Mouse (Mus musculus) layer of hippocampus, adult 18-20 months (tissue): ENCODE measurements around the gene Isoc2a. TPM values are rescaled to one million over a fixed set of nuclear protein-coding genes. Genes with fewer than 3 reads are reported as not detected.
"Not testable (repeated sequence)": the region's sequence is repeated elsewhere in the genome, so short reads cannot be mapped to it uniquely, and the experiment has no call there.

Source experiments
- DNase-seq, 2 experiments: peaks; one replicate each; pipeline ENCODE4 v3.0.0; 2022; ENCODE audit warnings: low spot score in 2 of 2
- long read RNA-seq: library from polyadenylated mRNA; stranded (forward); transcript quantifications from one replicate; pipeline ENCODE4 v2.0.0, GENCODE M21; 2021
- total RNA-seq, 2 experiments: library from RNA; stranded (reverse); gene quantifications; 2 replicates each; pipeline ENCODE4 v1.2.3; 2021

Gene Isoc2a
- 10 to 100 TPM; 14.9 to 15.9 TPM for total RNA-seq
- long read RNA-seq, partial matches to known transcripts: 0 of 1 reads
- long read RNA-seq, other reads (novel, unspliced or antisense): 1 of 1 reads

DNA sequence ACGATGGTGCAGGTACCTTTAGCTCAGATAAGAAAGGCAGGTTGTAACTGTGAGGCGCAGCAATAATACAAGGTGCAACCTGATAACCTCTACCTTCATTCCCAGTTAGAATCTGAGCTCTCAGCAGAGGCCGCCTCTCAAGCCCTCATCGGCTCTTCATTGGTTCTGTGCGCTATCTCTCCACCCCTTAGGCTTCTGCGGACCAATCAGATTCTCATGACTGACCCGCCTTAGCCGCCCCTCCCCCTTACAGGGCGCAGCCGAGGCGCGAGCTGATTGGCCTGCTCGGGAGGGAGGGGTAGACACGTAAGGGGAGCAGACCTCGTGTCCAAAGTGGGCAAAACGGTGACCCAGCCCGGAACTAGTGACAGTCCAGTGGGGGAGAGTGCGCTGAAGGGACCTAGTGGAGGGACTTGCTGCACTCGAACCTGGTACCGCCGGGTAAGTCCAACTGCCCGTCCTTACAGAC lies at the start of gene Isoc2a:
TSS of gene Isoc2a (plus strand) at position 401 of the 469 bp plus-strand sequence.
- DNase-seq: peak; percentile 85 to 91

DNA sequence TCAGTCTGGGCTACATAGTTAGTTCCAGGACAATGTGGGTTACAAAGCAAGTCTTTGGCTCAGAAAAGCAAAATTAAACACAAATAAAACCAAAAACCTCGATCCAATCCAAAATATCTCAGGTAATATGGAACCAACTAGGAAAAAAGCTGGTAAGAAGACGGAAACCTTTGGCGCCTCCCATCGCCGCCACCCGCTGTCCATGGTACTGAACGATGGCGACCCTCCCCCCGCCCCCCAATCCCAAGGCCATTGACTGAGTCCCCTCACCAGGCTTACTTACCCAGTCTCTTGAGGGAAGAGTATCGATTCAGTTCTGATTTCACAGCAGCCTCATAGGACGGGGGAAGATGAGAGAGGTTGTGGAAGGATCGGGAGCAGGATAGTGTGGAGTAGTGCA lies 46.5 kb upstream of the Isoc2a start:
- no peak for DNase-seq

GRCm38 (mm10) chr7:4835631-4836327 lies 41.2 kb upstream of the Isoc2a start:
- no peak for DNase-seq

DNA sequence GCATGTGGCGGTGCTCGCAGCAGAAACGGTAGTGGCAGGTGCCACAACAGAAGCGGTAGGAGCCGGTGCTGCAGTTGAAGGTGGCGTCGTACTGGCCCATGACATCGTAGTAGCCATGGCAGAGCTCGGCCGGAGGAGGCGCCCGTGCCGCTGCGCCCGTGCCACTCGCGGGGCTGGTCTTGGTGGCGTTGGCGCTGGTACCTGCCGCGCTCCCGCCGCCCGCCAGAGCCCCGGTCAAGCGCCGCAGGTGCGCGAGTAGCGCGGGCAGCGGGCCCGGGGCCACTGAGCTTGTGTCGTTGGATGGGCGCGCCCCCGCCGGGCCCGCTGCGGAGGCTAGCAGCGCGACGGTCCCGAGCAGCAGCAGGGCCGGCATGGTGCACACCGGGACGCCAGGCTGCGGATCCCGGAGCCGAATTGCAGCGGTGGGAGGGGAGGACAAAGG lies 40.6 kb upstream of the Isoc2a start:
- DNase-seq: peak in 1 of 2 experiments; percentile 54

- no peak for DNase-seq
These were observed 39.3 kb upstream of the Isoc2a start for GRCm38 (mm10) chr7:4837639-4838038.

GRCm38 (mm10) chr7:4842077-4842476 lies 34.9 kb upstream of the Isoc2a start:
- DNase-seq: peak; percentile 68 to 81

DNA sequence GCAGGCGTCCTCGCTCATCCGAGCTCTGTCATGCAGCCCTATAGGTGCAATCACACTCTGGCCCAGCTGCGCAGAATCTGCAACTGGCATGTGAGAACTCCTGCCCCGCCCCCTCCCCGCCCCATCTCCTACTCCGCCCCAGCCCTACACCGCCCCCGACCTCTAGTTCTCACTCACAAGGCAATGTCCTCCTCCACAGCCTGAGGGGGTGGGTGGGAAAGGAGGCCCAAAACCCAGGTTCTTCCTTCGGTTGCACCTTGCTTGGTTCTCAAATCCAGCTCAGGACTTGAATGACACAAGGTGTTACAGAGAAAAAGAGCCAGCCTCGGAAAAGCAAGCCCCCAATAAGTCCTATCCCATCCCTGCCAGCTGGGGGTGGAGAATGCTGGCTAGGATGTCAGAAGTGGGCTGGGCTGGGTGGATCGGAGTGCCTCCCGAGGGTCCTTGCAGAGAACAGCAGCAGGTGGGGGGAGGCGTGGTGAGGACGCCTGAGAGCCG lies 34.3 kb upstream of the Isoc2a start:
- DNase-seq: peak; percentile 54 to 68

DNA sequence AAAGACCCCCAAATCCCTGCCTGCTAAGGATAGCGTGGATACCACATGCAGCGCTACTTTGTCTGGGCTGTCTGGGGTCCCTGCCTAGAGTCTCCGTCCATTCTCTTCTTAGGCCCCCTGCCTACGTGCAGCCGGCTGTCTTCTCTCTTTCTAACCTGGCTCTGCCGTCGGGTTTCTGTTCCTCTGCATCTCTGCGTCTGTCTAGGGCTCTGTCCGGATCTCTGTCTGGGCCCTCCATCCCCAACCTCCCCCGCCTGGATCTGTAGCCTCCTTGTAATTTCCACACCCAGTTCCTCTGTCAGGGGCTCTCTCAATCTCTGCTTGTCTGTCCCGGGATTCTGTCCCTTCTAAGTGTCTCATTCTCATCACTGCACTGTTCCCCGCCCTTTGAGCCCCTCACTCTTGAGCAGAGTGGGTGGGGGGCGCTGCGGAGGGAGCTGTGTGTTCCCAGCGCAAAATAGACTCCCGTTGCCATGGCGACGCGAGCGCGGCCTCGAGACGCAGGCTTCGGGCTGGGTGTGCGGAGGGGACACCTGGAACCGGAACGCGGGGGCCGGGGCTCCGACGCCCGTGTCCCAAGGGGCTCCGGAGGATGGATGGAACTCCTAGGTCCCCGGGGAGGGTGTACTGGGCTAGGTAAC lies 33.2 kb upstream of the Isoc2a start:
- DNase-seq: peak; percentile 82 to 90

- DNase-seq: no peak
These were observed 32.6 kb upstream of the Isoc2a start, which contains the start of gene Shisa7 for GRCm38 (mm10) chr7:4844245-4844916. TSS of gene Shisa7 (minus strand) at chr7:4844696.

DNA sequence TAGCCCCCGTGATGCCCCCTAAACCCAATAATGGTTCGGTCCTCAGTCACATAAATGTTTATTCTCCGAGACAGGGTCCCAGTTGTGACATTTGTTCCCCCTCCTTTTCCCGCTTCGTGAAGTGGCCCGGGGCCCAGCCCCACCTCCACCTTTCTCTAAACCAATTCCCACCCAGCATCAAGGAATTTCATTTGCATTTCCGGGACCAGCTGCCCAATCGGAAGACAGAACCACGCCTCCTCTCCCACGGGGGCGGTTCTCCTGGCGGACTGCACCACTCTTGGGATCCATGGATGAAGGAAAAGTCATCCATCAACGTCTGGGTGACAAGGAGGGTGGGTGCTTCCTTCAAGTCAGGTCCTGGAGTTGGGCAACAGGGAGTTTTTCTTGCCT lies 32.0 kb upstream of the Isoc2a start:
- peak; percentile 92 to 96 for DNase-seq

- DNase-seq: no peak
These were observed 27.6 kb upstream of the Isoc2a start for GRCm38 (mm10) chr7:4849372-4849771.

DNA sequence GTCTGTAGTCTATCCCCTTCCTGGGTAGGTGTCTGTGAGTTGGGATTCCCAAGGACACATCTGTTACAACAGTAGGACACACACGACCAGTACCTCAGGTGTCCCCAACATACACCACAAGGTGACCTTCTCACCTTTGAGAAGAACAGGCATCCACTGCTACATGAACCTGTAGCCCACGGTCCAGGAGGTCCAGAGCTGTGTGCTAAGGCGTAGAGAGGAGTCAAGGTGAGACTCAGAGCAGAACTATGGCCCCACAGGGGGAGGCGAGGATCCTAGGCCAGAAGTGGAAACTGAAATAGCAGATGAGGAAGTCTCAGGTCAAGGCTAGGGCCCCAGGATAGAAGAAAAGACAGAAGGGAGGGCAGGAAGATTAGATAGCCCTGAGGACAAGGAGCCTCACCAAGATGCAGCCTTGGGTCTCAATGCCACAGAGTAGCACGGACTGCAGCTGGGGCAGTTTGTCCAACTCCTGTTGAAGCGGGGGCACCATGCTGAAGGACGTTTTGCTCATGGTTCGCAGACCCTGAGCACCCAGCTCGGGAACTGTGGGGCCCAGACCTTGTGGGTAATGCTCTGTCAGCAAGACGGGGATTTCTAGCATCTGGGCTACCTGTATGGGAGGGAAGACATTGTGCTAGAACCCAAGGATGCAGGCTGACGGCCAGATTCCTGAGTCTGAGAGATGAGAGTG lies 26.2 kb upstream of the Isoc2a start:
- DNase-seq: no peak

DNA sequence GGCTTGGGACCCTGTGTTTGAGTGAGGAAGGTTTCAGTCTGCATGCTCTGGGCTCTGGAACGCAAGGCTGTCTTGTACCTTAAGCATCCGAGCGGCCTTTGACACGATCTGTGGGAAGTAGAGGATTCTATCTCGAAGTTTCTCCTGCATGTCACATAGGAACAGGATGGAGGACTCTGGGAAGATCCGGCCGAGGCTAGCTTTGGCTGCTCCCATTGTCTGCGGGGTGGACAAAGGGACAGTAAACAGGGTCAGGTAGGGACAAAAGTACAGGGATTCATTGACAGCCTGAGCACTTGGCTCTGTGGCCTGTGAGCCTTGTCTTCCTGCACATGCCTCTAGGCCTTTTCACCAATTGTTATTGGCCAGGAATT lies 25.7 kb upstream of the Isoc2a start:
- no peak for DNase-seq

- no peak for DNase-seq
These were observed 23.3 kb upstream of the Isoc2a start for GRCm38 (mm10) chr7:4853613-4854012.

- DNase-seq: no peak
These were observed 20.4 kb upstream of the Isoc2a start for GRCm38 (mm10) chr7:4856508-4856907.

GRCm38 (mm10) chr7:4857321-4857720 lies 19.6 kb upstream of the Isoc2a start:
- DNase-seq: no peak

DNA sequence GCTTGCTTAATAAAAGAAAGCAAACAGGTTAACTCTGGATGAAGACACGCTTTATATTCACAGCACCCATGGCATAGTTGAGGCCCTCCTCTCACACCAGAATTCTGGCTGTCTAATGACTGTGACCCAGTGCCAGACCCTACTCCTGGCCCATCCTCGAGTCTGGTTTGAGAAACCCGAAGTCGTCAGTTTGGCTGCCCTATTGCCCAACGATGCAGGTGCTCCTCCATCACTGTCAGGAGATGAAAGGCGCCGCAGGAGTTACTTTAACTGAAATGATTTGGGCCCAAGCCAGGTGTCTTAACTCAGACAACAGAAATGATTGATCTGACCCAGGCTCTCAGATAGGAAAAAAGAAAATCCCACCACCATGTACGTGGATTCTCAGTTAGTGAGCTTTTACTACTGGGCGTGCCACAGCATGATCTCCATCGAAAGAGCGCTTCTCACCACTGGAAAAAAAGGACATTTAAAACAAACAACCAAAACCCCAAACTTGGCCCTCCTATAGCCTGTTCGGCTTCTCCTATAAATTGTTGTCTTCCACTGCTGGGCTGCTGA lies 17.5 kb upstream of the Isoc2a start:
- no peak for DNase-seq

- not testable (repeated sequence) for DNase-seq
These were observed 16.0 kb upstream of the Isoc2a start for GRCm38 (mm10) chr7:4860926-4861325.

DNA sequence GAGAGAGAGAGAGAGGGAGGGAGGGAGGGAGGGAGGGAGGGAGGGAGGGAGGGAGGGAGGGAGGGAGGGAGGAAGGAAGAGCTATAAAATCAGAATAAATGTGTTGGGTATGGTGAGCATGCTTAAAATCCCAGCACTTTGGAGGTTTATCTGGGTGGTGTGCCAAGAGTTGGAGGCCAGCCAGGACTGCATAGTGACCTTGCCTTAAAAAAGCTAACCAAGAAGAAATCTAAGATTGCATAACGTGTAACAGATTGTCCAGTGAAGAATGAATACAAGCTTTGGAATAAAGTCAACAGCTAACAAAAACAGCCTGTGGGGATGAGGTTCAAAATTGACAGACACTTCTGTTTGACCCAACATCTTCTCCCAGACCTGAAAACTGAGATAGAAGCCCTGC lies 13.9 kb upstream of the Isoc2a start:
- no peak for DNase-seq

DNA sequence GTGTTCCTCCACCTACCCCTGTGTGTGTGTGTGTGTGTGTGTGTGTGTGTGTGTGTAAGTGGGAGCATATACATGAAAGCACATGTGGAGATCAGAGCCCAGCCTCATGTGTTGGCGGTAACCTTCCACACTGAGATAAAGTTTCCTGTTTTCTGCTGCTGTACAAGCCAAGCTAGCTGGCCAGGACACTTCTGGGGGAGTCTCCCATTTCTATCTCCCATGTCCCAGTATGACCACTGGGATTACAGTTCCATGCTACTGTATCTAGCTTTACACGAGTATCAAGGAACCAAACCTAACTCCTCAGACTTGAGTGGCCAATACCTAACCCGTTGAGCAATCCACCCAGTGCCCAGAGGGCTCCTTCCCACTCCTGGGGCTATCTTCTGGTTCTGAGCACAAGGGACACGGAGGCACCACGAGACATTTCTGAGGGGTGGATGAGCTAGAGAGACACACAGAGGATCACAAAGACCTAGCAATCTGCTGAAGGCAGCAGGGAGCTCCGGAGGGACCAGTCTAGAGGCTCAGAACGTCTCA lies 13.3 kb upstream of the Isoc2a start:
- no peak for DNase-seq
